ENCODE assay signal across 12 mouse cellular contexts in the genomic region with DNA sequence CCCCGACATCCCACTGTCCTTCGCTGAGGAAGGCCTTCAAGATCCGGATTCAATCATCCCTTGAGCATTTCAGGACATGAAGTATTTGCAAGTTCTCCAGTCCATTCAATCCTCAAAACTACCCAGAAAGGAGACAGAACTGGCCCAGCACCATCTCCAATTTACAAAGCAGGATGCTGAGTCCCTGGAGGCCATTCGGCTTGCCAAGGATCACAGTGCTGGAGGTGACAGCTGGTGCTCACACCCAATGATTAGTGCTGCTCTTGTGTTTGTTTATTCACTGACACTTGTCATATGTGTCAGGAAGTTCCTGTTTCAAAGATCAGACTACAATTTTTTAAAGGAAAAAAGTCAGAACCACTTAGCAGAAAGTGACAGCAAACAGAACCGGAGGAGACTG. TPM values are rescaled to one million over a fixed set of nuclear protein-coding genes. Genes with fewer than 3 reads are reported as not detected.
A peak's percentile ranks its signal among the peaks of the same experiment; 100 is the strongest.
DNase-seq lines count a peak whose midpoint lies in the region; ATAC-seq lines count a peak whose summit lies in the region.
"Had no signal": no experiment of that assay in that cellular context is flagged by ENCODE, and none has a peak within 500 bp of the region (broad histone marks: within the 10 kb centered on the region; RNA-seq: fewer than 3 reads in every experiment).

No protein-coding gene starts in this region.

- no peak overlapping the region for H3K9ac ChIP-seq in kidney, embryonic 15.5 days
- H3K9ac ChIP-seq: embryonic facial prominence, embryonic 13.5 days; limb, embryonic 12.5 days had no signal

- no peaks in the 10 kb centered on the region for H3K36me3 ChIP-seq in kidney, embryonic 15.5 days

- no peak overlapping the region for H3K4me2 ChIP-seq in kidney, embryonic 15.5 days
- H3K4me2 ChIP-seq: embryonic facial prominence, embryonic 13.5 days; limb, embryonic 12.5 days had no signal

- H3K4me3 ChIP-seq in kidney, embryonic 15.5 days (replicated peaks), result no peak overlapping the region
- H3K4me3 ChIP-seq: embryonic facial prominence, embryonic 13.5 days; limb, embryonic 12.5 days had no signal

- no peaks in the 10 kb centered on the region for H3K9me3 ChIP-seq in kidney, embryonic 15.5 days (replicated peaks)
- H3K9me3 ChIP-seq: embryonic facial prominence, embryonic 13.5 days had no signal

- H3K4me1 ChIP-seq in kidney, embryonic 15.5 days, result 0 out of 2 replicates have a peak, but pooled peaks cover 3% of the 10 kb centered on the region
- H3K4me1 ChIP-seq: embryonic facial prominence, embryonic 13.5 days; limb, embryonic 12.5 days had no signal

- ATAC-seq in cerebellum, adult (ENCODE audit: insufficient number of reproducible peaks, low FRiP score, low TSS enrichment), result no peak
- no peak for ATAC-seq in kidney, embryonic 15.5 days (replicated peaks; ENCODE audit: low FRiP score)

- peak; percentile 35 to 55 for DNase-seq in cerebellum, postnatal 14 days
- DNase-seq in kidney, adult 11 months, result peak; percentile 42
- DNase-seq in brain, adult 2 months (ENCODE audit: low read depth, low spot score), result peak; percentile 13
- DNase-seq in kidney, adult 8-10 months, result peak; percentile 25 to 30
- no peak for DNase-seq in testis, postnatal 14 days (ENCODE audit: low spot score)
- no peak for DNase-seq in T-cell, adult 2 months (ENCODE audit: low spot score)
- DNase-seq: adrenal gland, adult 8-10 months; layer of hippocampus, adult 9-11 months had no signal

- no peak overlapping the region for H3K27ac ChIP-seq in kidney, embryonic 15.5 days
- H3K27ac ChIP-seq: embryonic facial prominence, embryonic 13.5 days; limb, embryonic 12.5 days had no signal

- H3K27me3 ChIP-seq in kidney, embryonic 15.5 days, result no peaks in the 10 kb centered on the region
- H3K27me3 ChIP-seq: embryonic facial prominence, embryonic 13.5 days; limb, embryonic 12.5 days had no signal

- 82% methylated on average over 5 of the region's 5 CpGs for WGBS in kidney, embryonic 15.5 days

RNA-seq across cellular contexts. Expression of gene Tspan11, which starts 14.3 kb away (rescaled TPM):
- 7.5 and 7.6 TPM in 2 replicates for polyA plus RNA-seq in kidney, embryonic 15.5 days (2015; fragmentation: Nextera tagmentation; extraction: Ambion mirVana)

Comparison
In these comparisons a context has a peak if more than half of its experiments do, and no peak if none do; other contexts are left out.
1. DNase-seq: peak in cerebellum, postnatal 14 days (2 of 2), kidney, adult 11 months (single experiment), brain, adult 2 months (single experiment) and kidney, adult 8-10 months (2 of 2); none in testis, postnatal 14 days (single experiment) and T-cell, adult 2 months (single experiment).